Mouse (Mus musculus) stomach, embryonic 14.5 days (tissue): ENCODE measurements around the gene Tomm7. TPM values are rescaled to one million over a fixed set of nuclear protein-coding genes. Genes with fewer than 3 reads are reported as not detected.

Experiments used
- ATAC-seq: fragments of 200-750 bp; cut with Nextera tagmentation; 2 replicates; pipeline ENCODE4 v1.8.0; 2017; ENCODE audit warnings: low read depth, moderate TSS enrichment; ENCODE audit not compliant: insufficient number of reproducible peaks, insufficient read depth, low FRiP score
- H3K27ac ChIP-seq: fragments of 300-500 bp; sonication (generic); 2 replicates; pipeline ENCODE4 v1.5.1; 2014; ENCODE audit warnings: mild to moderate bottlenecking, low read length, moderate library complexity, mixed read lengths
- H3K27me3 ChIP-seq: fragments of 300-500 bp; sonication (generic); 2 replicates; pipeline ENCODE4 v1.6.1; 2014; ENCODE audit warnings: low read length, control low read depth, mixed read lengths; ENCODE audit not compliant: control insufficient read depth, insufficient read depth
- H3K36me3 ChIP-seq: fragments of 300-500 bp; sonication (generic); 2 replicates; pipeline ENCODE4 v1.6.1; 2014; ENCODE audit warnings: mild to moderate bottlenecking, control low read depth, low read length, moderate library complexity, mixed read lengths; ENCODE audit not compliant: control insufficient read depth, insufficient read depth
- H3K4me1 ChIP-seq: fragments of 300-500 bp; sonication (generic); 2 replicates; pipeline ENCODE4 v1.6.1; 2014; ENCODE audit warnings: low read length, control low read depth, mixed read lengths; ENCODE audit not compliant: control insufficient read depth, insufficient read depth
- H3K4me2 ChIP-seq: fragments of 300-500 bp; sonication (generic); replicated peaks from 2 replicates; pipeline ENCODE4 v1.6.1; 2014; ENCODE audit warnings: low read depth, low read length, control low read depth
- H3K4me3 ChIP-seq: fragments of 300-500 bp; sonication (generic); 2 replicates; pipeline ENCODE4 v1.5.1; 2014; ENCODE audit warnings: low read depth, low read length, control low read depth
- H3K9ac ChIP-seq: fragments of 300-500 bp; sonication (generic); replicated peaks from 2 replicates; pipeline ENCODE4 v1.6.1; 2014; ENCODE audit warnings: low read depth, mild to moderate bottlenecking, control low read depth, low read length, moderate library complexity, mixed read lengths
- H3K9me3 ChIP-seq: fragments of 300-500 bp; sonication (generic); 2 replicates; pipeline ENCODE4 v1.6.1; 2016; ENCODE audit warnings: low read depth, low read length, control low read depth; ENCODE audit not compliant: control insufficient read depth
- WGBS: fragments of 180-500 bp; shearing (Covaris S2); extraction: QIAGEN DNeasy Blood & Tissue Kit; methylation state at CpG from one replicate; pipeline ENCODE4 v1.1.7; 2014; 5-methylcytosine and 5-hydroxymethylcytosine counted together
- polyA plus RNA-seq: library from polyadenylated mRNA; unstranded; fragments of >200 nt; fragmentation: Nextera tagmentation; extraction: Ambion mirVana; gene quantifications from 2 replicates; pipeline ENCODE4 v1.2.1, GENCODE M21; 2014

Gene Tomm7
- polyA plus RNA-seq, 1 experiment from 2014 or later = 131 TPM

GRCm38 (mm10) chr5:23865941-23866340, 22.0 kb upstream of the Tomm7 start:
- Histone ChIP-seq H3K36me3 (no peaks in the 10 kb centered on the region), H3K4me2 (no peak overlapping the region), H3K27ac (no peak overlapping the region), H3K9me3 (no peaks in the 10 kb centered on the region), H3K4me1 (peaks cover 14% of the 10 kb centered on the region; the same call in 1 of the 2 replicates), H3K27me3 (no peaks in the 10 kb centered on the region), H3K4me3 (no peak overlapping the region), H3K9ac (no peak overlapping the region)
- 85% methylated on average over 5 of the region's 5 CpGs for WGBS
- ATAC-seq = no peak

- Histone ChIP-seq H3K27ac (no peak overlapping the region; the same call in 1 of the 2 replicates), H3K36me3 (no peaks in the 10 kb centered on the region), H3K4me2 (no peak overlapping the region), H3K4me3 (no peak overlapping the region), H3K9ac (no peak overlapping the region), H3K27me3 (no peaks in the 10 kb centered on the region), H3K4me1 (peaks cover 14% of the 10 kb centered on the region; the same call in 1 of the 2 replicates), H3K9me3 (no peaks in the 10 kb centered on the region)
- WGBS = 79% methylated on average over 13 of the region's 13 CpGs
- no peak for ATAC-seq
These were observed 20.3 kb upstream of the Tomm7 start for GRCm38 (mm10) chr5:23864054-23864965.

GRCm38 (mm10) chr5:23863166-23864053, 19.4 kb upstream of the Tomm7 start:
- Histone ChIP-seq H3K9me3 (no peaks in the 10 kb centered on the region), H3K9ac (no peak overlapping the region), H3K27me3 (no peaks in the 10 kb centered on the region), H3K36me3 (0 out of 2 replicates have a peak, but pooled peaks cover 2% of the 10 kb centered on the region), H3K4me3 (no peak overlapping the region), H3K27ac (peak overlapping the region; percentile 28; the same call in 1 of the 2 replicates), H3K4me2 (no peak overlapping the region), H3K4me1 (peaks cover 14% of the 10 kb centered on the region; the same call in 1 of the 2 replicates)
- WGBS = 61% methylated on average over 7 of the region's 7 CpGs
- 0 out of 2 replicates have a peak, but pooled peaks have one; percentile 25 for ATAC-seq

- H3K4me3 ChIP-seq = no peak overlapping the region
- H3K4me2 ChIP-seq = no peak overlapping the region
- no peak overlapping the region for H3K9ac ChIP-seq
- ATAC-seq = no peak
- no peaks in the 10 kb centered on the region for H3K9me3 ChIP-seq
- 49% methylated on average over 5 of the region's 5 CpGs for WGBS
- no peak overlapping the region for H3K27ac ChIP-seq
- H3K36me3 ChIP-seq = 0 out of 2 replicates have a peak, but pooled peaks cover 7% of the 10 kb centered on the region
- H3K27me3 ChIP-seq = no peaks in the 10 kb centered on the region
- H3K4me1 ChIP-seq = peaks cover 14% of the 10 kb centered on the region; the same call in 1 of the 2 replicates
These were observed 18.3 kb upstream of the Tomm7 start for GRCm38 (mm10) chr5:23862291-23862690.

GRCm38 (mm10) chr5:23861721-23862120, 17.8 kb upstream of the Tomm7 start:
- H3K9ac ChIP-seq = no peak overlapping the region
- no peak overlapping the region for H3K4me3 ChIP-seq
- no peaks in the 10 kb centered on the region for H3K9me3 ChIP-seq
- no peak overlapping the region for H3K27ac ChIP-seq
- H3K4me1 ChIP-seq = peaks cover 14% of the 10 kb centered on the region; the same call in 1 of the 2 replicates
- ATAC-seq = no peak
- peaks cover 11% of the 10 kb centered on the region for H3K36me3 ChIP-seq
- H3K4me2 ChIP-seq = no peak overlapping the region
- 88% methylated on average over 9 of the region's 9 CpGs for WGBS
- no peaks in the 10 kb centered on the region for H3K27me3 ChIP-seq

- Histone ChIP-seq H3K27me3 (no peaks in the 10 kb centered on the region), H3K9me3 (no peaks in the 10 kb centered on the region), H3K4me3 (no peak overlapping the region), H3K36me3 (peaks cover 28% of the 10 kb centered on the region), H3K27ac (no peak overlapping the region), H3K4me2 (no peak overlapping the region), H3K4me1 (peaks cover 14% of the 10 kb centered on the region; the same call in 1 of the 2 replicates), H3K9ac (no peak overlapping the region)
- no peak for ATAC-seq
- WGBS = 84% methylated on average over 5 of the region's 5 CpGs
These were observed 15.9 kb upstream of the Tomm7 start for GRCm38 (mm10) chr5:23859896-23860295.

- Histone ChIP-seq H3K27ac (no peak overlapping the region), H3K9me3 (no peaks in the 10 kb centered on the region), H3K4me1 (peaks cover 14% of the 10 kb centered on the region; the same call in 1 of the 2 replicates), H3K4me3 (no peak overlapping the region), H3K9ac (no peak overlapping the region), H3K36me3 (peaks cover 35% of the 10 kb centered on the region), H3K27me3 (no peaks in the 10 kb centered on the region), H3K4me2 (no peak overlapping the region)
- no peak for ATAC-seq
- WGBS = 88% methylated on average over 1 of the region's 1 CpGs
These were observed 15.2 kb upstream of the Tomm7 start for GRCm38 (mm10) chr5:23859087-23859718.

GRCm38 (mm10) chr5:23858643-23859042, 14.7 kb upstream of the Tomm7 start:
- Histone ChIP-seq H3K36me3 (peaks cover 40% of the 10 kb centered on the region), H3K4me1 (peaks cover 11% of the 10 kb centered on the region; the same call in 1 of the 2 replicates), H3K27ac (no peak overlapping the region), H3K27me3 (no peaks in the 10 kb centered on the region), H3K9ac (no peak overlapping the region), H3K4me3 (no peak overlapping the region), H3K4me2 (no peak overlapping the region), H3K9me3 (no peaks in the 10 kb centered on the region)
- ATAC-seq = no peak
- WGBS = 80% methylated on average over 7 of the region's 7 CpGs
